Mouse (Mus musculus) kidney, postnatal 0 days (tissue): ENCODE data around the gene Cplane1. TPM values are rescaled to one million over a fixed set of nuclear protein-coding genes. Genes with fewer than 3 reads are reported as not detected.
"Not testable (repeated sequence)": the region's sequence is repeated elsewhere in the genome, so short reads cannot be mapped to it uniquely, and the experiment has no call there.

Experiments used
- ATAC-seq: fragments of 200-750 bp; cut with Nextera tagmentation; replicated peaks from 2 replicates; pipeline ENCODE4 v1.8.0; 2017; ENCODE audit warnings: low read depth, moderate number of reproducible peaks, moderate TSS enrichment, moderate library complexity; ENCODE audit not compliant: low FRiP score
- DNase-seq: peaks from one replicate; pipeline ENCODE4 v3.0.0-alpha.2; 2016; ENCODE audit warnings: low spot score
- H3K27ac ChIP-seq: fragments of 300-500 bp; sonication (generic); 2 replicates; pipeline ENCODE4 v1.5.1; 2014; ENCODE audit warnings: mild to moderate bottlenecking
- H3K27me3 ChIP-seq: fragments of 300-500 bp; sonication (generic); 2 replicates; pipeline ENCODE4 v1.6.1; 2014; ENCODE audit warnings: low read length, mixed read lengths; ENCODE audit not compliant: insufficient read depth
- H3K36me3 ChIP-seq: fragments of 300-500 bp; sonication (generic); 2 replicates; pipeline ENCODE4 v1.6.1; 2014; ENCODE audit warnings: low read length, mixed read lengths; ENCODE audit not compliant: insufficient read depth
- H3K4me1 ChIP-seq: fragments of 300-500 bp; sonication (generic); replicated peaks from 2 replicates; pipeline ENCODE4 v1.6.1; 2014; ENCODE audit warnings: antibody characterized with exemption, low read length, mixed read lengths; ENCODE audit not compliant: insufficient read depth
- H3K4me2 ChIP-seq: fragments of 300-500 bp; sonication (generic); 2 replicates; pipeline ENCODE4 v1.6.1; 2014; ENCODE audit warnings: mild to moderate bottlenecking, low read length, moderate library complexity, mixed read lengths
- H3K4me3 ChIP-seq: fragments of 300-500 bp; sonication (generic); replicated peaks from 2 replicates; pipeline ENCODE4 v1.5.1; 2014; ENCODE audit warnings: low read depth, low read length
- H3K9ac ChIP-seq: fragments of 300-500 bp; sonication (generic); 2 replicates; pipeline ENCODE4 v1.6.1; 2014; ENCODE audit warnings: low read depth, low read length
- H3K9me3 ChIP-seq: fragments of 300-500 bp; sonication (generic); replicated peaks from 2 replicates; pipeline ENCODE4 v1.6.1; 2016; ENCODE audit warnings: low read length, inconsistent platforms, mixed read lengths
- CTCF ChIP-seq: IDR thresholded peaks from 2 replicates; pipeline ENCODE4 v1.5.1; 2016; ENCODE audit warnings: antibody characterized with exemption, low read depth, mild to moderate bottlenecking, moderate library complexity
- WGBS: fragments of 180-500 bp; shearing (Covaris S2); extraction: QIAGEN DNeasy Blood & Tissue Kit; methylation state at CpG from one replicate; pipeline ENCODE4 v1.1.7; 2014; 5-methylcytosine and 5-hydroxymethylcytosine counted together
- polyA plus RNA-seq: library from polyadenylated mRNA; unstranded; fragments of >200 nt; fragmentation: Nextera tagmentation; extraction: Ambion mirVana; gene quantifications from 2 replicates; pipeline ENCODE4 v1.2.1, GENCODE M21; 2015

Cplane1 gene
- polyA plus RNA-seq, 1 experiment from 2014 or later: 5.6 TPM

DNA sequence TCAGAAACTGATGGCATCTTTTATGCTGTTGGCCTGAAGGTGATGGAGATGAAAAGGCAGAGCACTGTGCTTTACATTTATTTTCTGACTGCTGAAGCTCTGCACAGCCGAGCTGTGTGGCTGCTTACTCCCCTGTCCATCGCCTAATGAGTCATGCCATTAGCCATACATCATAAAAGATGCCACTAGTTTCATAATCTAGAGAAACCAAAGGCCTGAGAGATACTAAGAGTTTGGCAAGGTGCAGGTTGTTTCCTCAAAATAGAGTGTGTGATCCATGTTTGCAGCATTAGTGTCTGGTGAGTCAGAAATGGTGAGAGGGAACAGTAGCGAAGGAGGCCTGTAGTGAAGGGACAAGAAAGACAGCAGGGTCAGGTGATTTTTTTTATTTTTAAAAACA is 20.7 kb downstream of the Cplane1 start:
- H3K27ac ChIP-seq: no peak overlapping the region
- H3K4me3 ChIP-seq: no peak overlapping the region
- no peaks in the 10 kb centered on the region for H3K4me1 ChIP-seq
- no peak overlapping the region for H3K9ac ChIP-seq
- TF ChIP-seq CTCF: no peak
- no peak overlapping the region for H3K4me2 ChIP-seq
- no peak for DNase-seq
- 92% methylated on average over 3 of the region's 3 CpGs for WGBS
- no peak for ATAC-seq
- H3K9me3 ChIP-seq: no peaks in the 10 kb centered on the region
- no peaks in the 10 kb centered on the region for H3K27me3 ChIP-seq
- H3K36me3 ChIP-seq: peaks cover 40% of the 10 kb centered on the region

DNA sequence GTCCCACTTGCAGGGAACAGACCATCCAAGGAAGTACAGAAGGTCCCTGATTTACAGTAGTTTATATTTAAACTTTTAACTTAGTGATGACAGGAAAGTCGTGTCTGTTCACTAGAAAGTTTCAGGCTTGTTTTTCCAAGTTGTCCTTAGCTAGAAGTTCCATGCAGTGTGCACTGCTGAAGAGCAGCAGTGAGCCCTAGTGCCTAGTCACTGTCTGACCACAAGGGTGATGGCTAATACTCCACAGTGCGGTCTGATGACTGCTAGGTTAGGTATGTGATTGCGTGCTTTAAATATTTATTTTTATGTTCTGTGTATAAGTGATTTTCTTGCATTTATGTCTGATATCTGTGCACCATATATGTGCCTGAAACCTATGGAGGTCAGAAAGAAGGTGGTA is 21.5 kb downstream of the Cplane1 start:
- WGBS: 94% methylated on average over 3 of the region's 3 CpGs
- Histone ChIP-seq H3K4me3 (no peak overlapping the region), H3K9ac (no peak overlapping the region), H3K4me1 (no peaks in the 10 kb centered on the region), H3K4me2 (no peak overlapping the region), H3K9me3 (no peaks in the 10 kb centered on the region), H3K27ac (no peak overlapping the region), H3K27me3 (no peaks in the 10 kb centered on the region), H3K36me3 (peaks cover 47% of the 10 kb centered on the region)
- DNase-seq (no peak), ATAC-seq (no peak)
- no peak for TF ChIP-seq CTCF

- Histone ChIP-seq H3K36me3 (peaks cover 37% of the 10 kb centered on the region), H3K27me3 (no peaks in the 10 kb centered on the region), H3K9ac (no peak overlapping the region), H3K4me3 (no peak overlapping the region), H3K4me2 (no peak overlapping the region), H3K27ac (no peak overlapping the region), H3K4me1 (no peaks in the 10 kb centered on the region), H3K9me3 (no peaks in the 10 kb centered on the region)
- peak; percentile 41 for TF ChIP-seq CTCF
- ATAC-seq: no peak
- DNase-seq: no peak
These were observed 31.4 kb downstream of the Cplane1 start for GRCm38 (mm10) chr15:8200317-8200716.

- no peak overlapping the region for H3K27ac ChIP-seq
- H3K4me2 ChIP-seq: no peak overlapping the region
- no peaks in the 10 kb centered on the region for H3K27me3 ChIP-seq
- 93% methylated on average over 6 of the region's 6 CpGs for WGBS
- no peak for TF ChIP-seq CTCF
- ATAC-seq (no peak), DNase-seq (no peak)
- H3K4me3 ChIP-seq: no peak overlapping the region
- H3K9ac ChIP-seq: no peak overlapping the region
- H3K9me3 ChIP-seq: no peaks in the 10 kb centered on the region
- peaks cover 27% of the 10 kb centered on the region for H3K36me3 ChIP-seq
- no peaks in the 10 kb centered on the region for H3K4me1 ChIP-seq
These were observed 39.5 kb downstream of the Cplane1 start for GRCm38 (mm10) chr15:8208362-8208761.

GRCm38 (mm10) chr15:8214811-8215210 is 45.9 kb downstream of the Cplane1 start:
- 86% methylated on average over 13 of the region's 13 CpGs for WGBS
- Histone ChIP-seq H3K9me3 (no peaks in the 10 kb centered on the region), H3K27me3 (no peaks in the 10 kb centered on the region), H3K4me2 (no peak overlapping the region), H3K4me3 (no peak overlapping the region), H3K36me3 (peaks cover 35% of the 10 kb centered on the region; the same call in 1 of the 2 replicates), H3K4me1 (no peaks in the 10 kb centered on the region), H3K27ac (no peak overlapping the region), H3K9ac (no peak overlapping the region)
- TF ChIP-seq CTCF: no peak
- no peak for ATAC-seq
- DNase-seq: no peak

DNA sequence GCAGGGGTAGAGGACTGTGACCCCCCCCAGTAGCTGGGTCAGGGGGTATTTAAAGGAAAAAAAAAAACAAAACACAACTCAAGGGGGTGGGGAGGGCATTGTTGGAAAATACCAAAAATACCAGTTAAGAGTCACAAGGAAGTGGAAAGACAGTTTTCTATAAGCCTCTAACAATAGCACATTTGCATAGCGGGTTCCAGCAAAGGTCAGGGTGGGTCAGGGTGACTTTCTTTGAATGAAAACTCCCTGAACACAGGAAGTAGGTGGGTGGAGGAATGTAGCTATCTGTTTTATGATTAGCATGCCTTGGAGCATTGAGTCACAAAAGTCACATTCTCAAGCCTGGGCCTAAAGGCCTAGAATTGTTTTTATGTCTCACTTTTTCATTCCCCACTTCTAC is 65.3 kb downstream of the Cplane1 start:
- H3K27ac ChIP-seq: not testable (repeated sequence)

GRCm38 (mm10) chr15:8265946-8266345 is 97.0 kb downstream of the Cplane1 start:
- peaks cover 32% of the 10 kb centered on the region for H3K36me3 ChIP-seq
- H3K4me3 ChIP-seq: no peak overlapping the region
- no peaks in the 10 kb centered on the region for H3K9me3 ChIP-seq
- H3K9ac ChIP-seq: no peak overlapping the region
- no peaks in the 10 kb centered on the region for H3K4me1 ChIP-seq
- no peak overlapping the region for H3K4me2 ChIP-seq
- H3K27ac ChIP-seq: no peak overlapping the region; the same call in 1 of the 2 replicates
- 62% methylated on average over 3 of the region's 3 CpGs for WGBS
- no peak for TF ChIP-seq CTCF
- DNase-seq: peak; percentile 20
- H3K27me3 ChIP-seq: no peaks in the 10 kb centered on the region
- ATAC-seq: peak; percentile 77

More for the DNA sequence above, 65.3 kb downstream of the Cplane1 start:
- not testable (repeated sequence) for ATAC-seq, DNase-seq, H3K4me3 ChIP-seq, H3K4me2 ChIP-seq, H3K9me3 ChIP-seq, H3K27me3 ChIP-seq, H3K9ac ChIP-seq, H3K4me1 ChIP-seq
- H3K36me3 ChIP-seq: peaks cover 45% of the 10 kb centered on the region
- WGBS: 88% methylated on average over 1 of the region's 1 CpGs
